Comparison of ENCODE assay signal across 9 mouse cellular contexts in genomic region chr5:122770806-122771261, GRCm38 (mm10). TPM values are rescaled to one million over a fixed set of nuclear protein-coding genes. Genes with fewer than 3 reads are reported as not detected.
A peak's percentile ranks its signal among the peaks of the same experiment; 100 is the strongest.
DNase-seq lines count a peak whose midpoint lies in the region; ATAC-seq lines count a peak whose summit lies in the region.
"Had no signal": no experiment of that assay in that cellular context is flagged by ENCODE, and none has a peak within 500 bp of the region (broad histone marks: within the 10 kb centered on the region; RNA-seq: fewer than 3 reads in every experiment).

No protein-coding gene starts in this region.

- 62% methylated on average over 10 of the region's 10 CpGs for WGBS in hindbrain, embryonic 14.5 days
- 78% methylated on average over 10 of the region's 10 CpGs for WGBS in hindbrain, embryonic 10.5 days
- WGBS in liver, embryonic 12.5 days (ENCODE audit: insufficient replicate concordance) = 35% methylated on average over 10 of the region's 10 CpGs

- no peak overlapping the region for H3K4me2 ChIP-seq in hindbrain, embryonic 14.5 days (replicated peaks)
- peak overlapping the region; percentile 33 for H3K4me2 ChIP-seq in liver, embryonic 12.5 days

- peak overlapping the region; percentile 4; the same call in 1 of the 2 replicates for H3K27ac ChIP-seq in hindbrain, embryonic 14.5 days
- H3K27ac ChIP-seq in hindbrain, embryonic 10.5 days = no peak overlapping the region; the same call in 1 of the 2 replicates
- H3K27ac ChIP-seq in liver, embryonic 12.5 days = peak overlapping the region; percentile 74

- no peaks in the 10 kb centered on the region; the same call in 1 of the 2 replicates for H3K36me3 ChIP-seq in hindbrain, embryonic 14.5 days (replicated peaks; ENCODE audit: control insufficient read depth, insufficient read depth)
- peaks cover 55% of the 10 kb centered on the region for H3K36me3 ChIP-seq in hindbrain, embryonic 10.5 days
- H3K36me3 ChIP-seq in liver, embryonic 12.5 days = peaks cover 38% of the 10 kb centered on the region

- no peaks in the 10 kb centered on the region for H3K4me1 ChIP-seq in hindbrain, embryonic 14.5 days (replicated peaks; ENCODE audit: control insufficient read depth, insufficient read depth, low read length)
- H3K4me1 ChIP-seq in hindbrain, embryonic 10.5 days (replicated peaks) = peaks cover 8% of the 10 kb centered on the region; the same call in 1 of the 2 replicates
- peaks cover 46% of the 10 kb centered on the region for H3K4me1 ChIP-seq in liver, embryonic 12.5 days

- DNase-seq in hindbrain, embryonic 14.5 days (ENCODE audit: low spot score) = no peak
- no peak for DNase-seq in hindbrain, embryonic 10.5 days (ENCODE audit: low spot score)
- peak; percentile 75 for DNase-seq in adrenal gland, adult 8-10 months
- peak; percentile 93 for DNase-seq in fibroblast of lung, adult 2 months (ENCODE audit: low read depth)
- DNase-seq in ovary, postnatal 36 days (ENCODE audit: low spot score) = peak; percentile 63
- no peak for DNase-seq in retina, embryonic 14.5 days (ENCODE audit: low spot score)

- ATAC-seq in hindbrain, embryonic 14.5 days (ENCODE audit: low FRiP score) = no peak; the same call in 1 of the 2 replicates
- ATAC-seq in hematopoietic stem cell, adult 5-6 weeks (replicated peaks in 1 of 2; ENCODE audit: insufficient read depth in 1 of 2, low FRiP score in 2 of 2, low TSS enrichment in 1 of 2, low read depth in 1 of 2, poor library complexity in 2 of 2, severe bottlenecking in 2 of 2) = peak; percentile 55 to 62
- no peak for ATAC-seq in liver, embryonic 12.5 days

- no peak overlapping the region for H3K4me3 ChIP-seq in hindbrain, embryonic 14.5 days (replicated peaks; ENCODE audit: low read length)
- H3K4me3 ChIP-seq in hindbrain, embryonic 10.5 days = no peak overlapping the region
- H3K4me3 ChIP-seq in liver, embryonic 12.5 days = no peak overlapping the region

- no peaks in the 10 kb centered on the region for H3K27me3 ChIP-seq in hindbrain, embryonic 14.5 days (ENCODE audit: control insufficient read depth, insufficient read depth, low read length)
- H3K27me3 ChIP-seq in hindbrain, embryonic 10.5 days (ENCODE audit: insufficient read depth, poor library complexity, severe bottlenecking) = no peaks in the 10 kb centered on the region
- H3K27me3 ChIP-seq in liver, embryonic 12.5 days (replicated peaks) = no peaks in the 10 kb centered on the region

- H3K9me3 ChIP-seq in hindbrain, embryonic 14.5 days (ENCODE audit: control insufficient read depth, low read length) = no peaks in the 10 kb centered on the region
- H3K9me3 ChIP-seq in hindbrain, embryonic 10.5 days = no peaks in the 10 kb centered on the region
- H3K9me3 ChIP-seq in liver, embryonic 12.5 days (replicated peaks) = 0 out of 2 replicates have a peak, but pooled peaks cover 4% of the 10 kb centered on the region
- H3K9me3 ChIP-seq: G1E had no signal

- no peak overlapping the region for H3K9ac ChIP-seq in hindbrain, embryonic 14.5 days
- H3K9ac ChIP-seq in liver, embryonic 12.5 days = peak overlapping the region; percentile 22; the same call in 1 of the 2 replicates

RNA-seq across cellular contexts. Expression of gene Camkk2, which starts 8.4 kb away (rescaled TPM):
- 57.2 and 59.2 TPM in 2 replicates for polyA plus RNA-seq in hindbrain, embryonic 14.5 days (2014; fragmentation: Nextera tagmentation; extraction: Ambion mirVana)
- 25.1 and 29.3 TPM in 2 replicates for polyA plus RNA-seq in hindbrain, embryonic 10.5 days (2016; fragmentation: Nextera tagmentation; extraction: Ambion mirVana)
- total RNA-seq in adrenal gland, adult 8-10 months (2022) = 10 to 100 TPM; 32.8 to 36.2 (median 34.9) TPM
- total RNA-seq in hematopoietic stem cell, adult 5-6 weeks (2017) = 23.7 and 41.6 TPM in 2 replicates
- 14.5 and 16.7 TPM in 2 replicates for polyA plus RNA-seq in liver, embryonic 12.5 days (2016; fragmentation: Nextera tagmentation; extraction: Ambion mirVana)

RNA-seq across cellular contexts. Expression of gene Anapc5, which starts 50.3 kb away (rescaled TPM):
- polyA plus RNA-seq in hindbrain, embryonic 14.5 days (2014; fragmentation: Nextera tagmentation; extraction: Ambion mirVana) = 487 and 525 TPM in 2 replicates
- polyA plus RNA-seq in hindbrain, embryonic 10.5 days (2016; fragmentation: Nextera tagmentation; extraction: Ambion mirVana) = 491 and 495 TPM in 2 replicates
- 100 to 1,000 TPM; 157 to 222 (median 203) TPM for total RNA-seq in adrenal gland, adult 8-10 months (2022)
- 311 and 361 TPM in 2 replicates for total RNA-seq in hematopoietic stem cell, adult 5-6 weeks (2017)
- polyA plus RNA-seq in liver, embryonic 12.5 days (2016; fragmentation: Nextera tagmentation; extraction: Ambion mirVana) = 330 and 342 TPM in 2 replicates

Comparison
In these comparisons a context has a peak if more than half of its experiments do, and no peak if none do; other contexts are left out.
1. ATAC-seq: peak in hematopoietic stem cell, adult 5-6 weeks (2 of 2); none in hindbrain, embryonic 14.5 days (single experiment) and liver, embryonic 12.5 days (single experiment).
2. DNase-seq: peak in adrenal gland, adult 8-10 months (single experiment), fibroblast of lung, adult 2 months (single experiment) and ovary, postnatal 36 days (single experiment); none in hindbrain, embryonic 14.5 days (single experiment), hindbrain, embryonic 10.5 days (single experiment) and retina, embryonic 14.5 days (single experiment).